Mouse (Mus musculus) spleen, adult 2 months (tissue): ENCODE measurements around the gene Emg1. TPM values are rescaled to one million over a fixed set of nuclear protein-coding genes. Genes with fewer than 3 reads are reported as not detected.

Experiments
- DNase-seq, 2 experiments: peaks; one replicate each; pipeline versions ENCODE4 v3.0.0 to v3.0.0-alpha.2; 2012 to 2021; ENCODE audit warnings: low spot score in 2 of 2, low read depth in 1 of 2
- H3K27ac ChIP-seq: fragments of 200-500 bp; 2 replicates; pipeline ENCODE4 v1.5.1; 2012; ENCODE audit warnings: low read length, inconsistent platforms; ENCODE audit not compliant: insufficient read depth
- H3K27me3 ChIP-seq: fragments of 200-500 bp; 2 replicates; pipeline ENCODE4 v1.6.1; 2012; ENCODE audit warnings: mild to moderate bottlenecking, moderate library complexity, low read length, inconsistent platforms; ENCODE audit not compliant: control insufficient read depth, insufficient read depth
- H3K36me3 ChIP-seq: fragments of 200-500 bp; 2 replicates; pipeline ENCODE4 v1.6.1; 2012; ENCODE audit warnings: mild to moderate bottlenecking, low read length, inconsistent platforms; ENCODE audit not compliant: control insufficient read depth, insufficient read depth
- H3K4me1 ChIP-seq: fragments of 200-500 bp; 2 replicates; pipeline ENCODE4 v1.6.1; 2011; ENCODE audit warnings: inconsistent platforms; ENCODE audit not compliant: control insufficient read depth, insufficient read depth, insufficient read length
- H3K4me3 ChIP-seq: fragments of 200-500 bp; 2 replicates; pipeline ENCODE4 v1.5.1; 2011; ENCODE audit warnings: mild to moderate bottlenecking, inconsistent platforms; ENCODE audit not compliant: insufficient read depth, insufficient read length; ENCODE audit errors: extremely low read depth
- CTCF ChIP-seq: fragments of 200-500 bp; IDR thresholded peaks from 2 replicates; pipeline ENCODE4 v1.5.1; 2011; ENCODE audit warnings: mild to moderate bottlenecking, inconsistent platforms; ENCODE audit not compliant: insufficient read depth, insufficient read length, insufficient replicate concordance; ENCODE audit errors: extremely low read depth
- POLR2A ChIP-seq: fragments of 200-500 bp; IDR thresholded peaks from 2 replicates; pipeline ENCODE4 v1.6.1; 2011; ENCODE audit warnings: low read depth, low read length, inconsistent platforms
- WGBS: fragments of 180-500 bp; shearing (Covaris S2); methylation state at CpG from one replicate; pipeline ENCODE4 v1.1.7; 2018; 5-methylcytosine and 5-hydroxymethylcytosine counted together
- polyA plus RNA-seq: library from polyadenylated mRNA; depleted of rRNA; stranded (reverse); fragments of >200 nt; gene quantifications from 2 replicates; pipeline ENCODE4 v1.2.3, GENCODE M21; 2012; rRNA removed

Emg1 gene
- polyA plus RNA-seq, 1 experiment = 47.9 TPM

DNA sequence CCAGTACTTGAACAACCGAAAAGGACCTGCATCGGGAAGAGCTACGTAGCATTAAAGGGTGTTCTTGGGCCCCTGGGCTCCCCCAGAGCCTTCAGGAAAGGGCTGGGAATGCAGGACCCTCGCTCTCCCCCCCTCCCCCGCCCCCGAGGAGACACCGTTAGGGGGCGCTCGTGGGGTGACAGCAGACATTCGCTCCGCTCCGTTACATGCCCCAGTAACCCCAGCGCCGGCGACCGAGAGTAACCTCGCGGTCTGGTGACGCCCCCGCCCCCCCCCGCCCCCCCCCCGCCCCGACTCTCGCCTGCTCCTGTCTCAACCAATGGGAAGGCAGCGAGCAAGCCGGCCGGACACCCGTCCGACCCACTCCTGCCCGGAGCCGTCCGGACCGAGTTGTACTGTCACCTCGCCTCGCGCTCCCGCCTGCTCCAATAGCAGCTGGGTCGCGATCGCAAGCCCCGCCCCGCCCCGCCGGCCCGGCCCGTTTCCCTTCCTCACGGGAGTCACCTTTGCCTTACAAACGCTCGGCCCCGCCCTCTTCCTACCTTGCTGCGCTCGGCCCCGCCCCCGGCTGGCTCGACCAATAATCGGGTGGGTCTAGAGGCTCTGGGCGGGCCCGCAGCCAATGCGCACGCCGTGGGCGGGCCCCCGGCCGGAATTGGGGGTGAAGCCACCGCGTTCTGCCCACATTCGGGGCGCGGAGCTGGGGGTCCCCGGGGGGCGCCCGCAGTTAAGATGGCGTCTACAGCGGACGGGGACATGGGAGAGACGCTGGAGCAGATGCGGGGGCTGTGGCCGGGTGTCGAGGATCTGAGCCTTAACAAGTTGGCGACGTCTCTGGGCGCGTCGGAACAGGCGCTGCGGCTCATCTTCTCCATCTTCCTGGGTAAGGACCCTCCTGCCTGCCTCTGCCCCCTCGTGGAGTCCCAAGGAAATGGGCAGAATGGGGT, 49.2 kb downstream of the Emg1 start, which contains the start of gene Lpcat3:
TSS of gene Lpcat3 (plus strand) at position 551 of the 947 bp plus-strand sequence.
- Histone ChIP-seq H3K4me3 (peak within 1 kb of the TSS; percentile 94), H3K36me3 (no peaks in the 10 kb centered on the region), H3K27me3 (no peaks in the 10 kb centered on the region), H3K27ac (peak within 1 kb of the TSS; percentile 79), H3K4me1 (peaks cover 2% of the 10 kb centered on the region)
- 1% methylated on average over 84 of the region's 87 CpGs for WGBS
- peak; percentile 96 to 100 for DNase-seq
- TF ChIP-seq CTCF = peak; percentile 77
- TF ChIP-seq POLR2A = peak; percentile 28

DNA sequence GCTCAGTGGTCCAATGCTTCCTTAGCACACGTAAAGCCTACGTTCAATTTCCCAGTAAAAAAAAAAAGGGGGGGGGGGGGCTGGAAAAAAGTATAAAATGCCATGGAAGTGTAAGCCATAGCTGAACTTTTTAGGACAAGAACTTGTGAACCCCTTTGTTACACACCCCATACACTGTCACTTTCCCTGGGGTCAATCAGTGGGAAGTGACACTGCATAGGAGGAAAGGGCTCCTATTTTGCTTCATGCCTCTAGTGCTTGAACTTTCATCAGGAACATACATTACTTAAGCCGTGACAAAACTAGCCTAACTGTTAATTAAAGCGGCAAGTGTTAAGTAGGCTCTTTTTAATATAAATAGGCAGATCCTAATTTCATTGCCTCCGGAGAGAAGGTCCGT, 50.0 kb downstream of the Emg1 start:
- Histone ChIP-seq H3K36me3 (no peaks in the 10 kb centered on the region), H3K4me1 (peaks cover 2% of the 10 kb centered on the region), H3K27me3 (no peaks in the 10 kb centered on the region), H3K4me3 (peak overlapping the region; percentile 94; the same call in 1 of the 2 replicates), H3K27ac (peak overlapping the region; percentile 72)
- no peak for TF ChIP-seq CTCF
- DNase-seq = no peak
- 30% methylated on average over 6 of the region's 6 CpGs for WGBS

DNA sequence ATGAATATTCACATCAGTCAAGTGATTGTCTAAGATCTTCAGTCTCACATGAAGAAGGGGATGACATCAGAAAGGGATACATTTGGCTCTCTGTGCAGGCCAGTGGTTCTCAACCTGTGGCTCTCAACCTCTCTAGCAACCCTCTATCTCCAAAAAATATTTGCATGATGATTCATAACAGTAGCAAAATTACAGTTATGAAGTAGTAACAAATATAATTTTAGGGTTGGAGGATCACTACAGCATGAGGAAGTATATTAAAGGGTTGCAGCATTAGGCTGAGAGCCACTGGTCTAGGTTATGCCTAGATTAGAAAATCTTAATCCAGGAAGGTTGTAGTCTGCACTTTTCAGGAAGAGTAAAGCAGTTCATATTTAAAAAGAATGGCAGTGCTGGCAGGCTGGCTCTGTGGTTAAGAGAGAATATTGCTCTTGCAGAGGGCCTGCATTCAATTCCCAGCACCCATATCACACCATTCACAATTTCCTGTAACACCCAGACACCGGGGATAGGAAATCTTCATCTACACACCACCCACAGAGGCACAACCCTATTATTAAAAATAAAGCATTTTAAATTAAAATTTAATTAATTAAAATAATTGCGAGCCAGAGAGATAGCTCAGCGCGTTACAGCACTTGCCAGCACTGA, 50.7 kb downstream of the Emg1 start:
- Histone ChIP-seq H3K36me3 (no peaks in the 10 kb centered on the region), H3K27ac (no peak overlapping the region), H3K27me3 (no peaks in the 10 kb centered on the region), H3K4me1 (peaks cover 2% of the 10 kb centered on the region), H3K4me3 (no peak overlapping the region)
- TF ChIP-seq POLR2A (no peak), CTCF (no peak)
- no peak for DNase-seq
- WGBS = 94% methylated on average over 4 of the region's 4 CpGs

DNA sequence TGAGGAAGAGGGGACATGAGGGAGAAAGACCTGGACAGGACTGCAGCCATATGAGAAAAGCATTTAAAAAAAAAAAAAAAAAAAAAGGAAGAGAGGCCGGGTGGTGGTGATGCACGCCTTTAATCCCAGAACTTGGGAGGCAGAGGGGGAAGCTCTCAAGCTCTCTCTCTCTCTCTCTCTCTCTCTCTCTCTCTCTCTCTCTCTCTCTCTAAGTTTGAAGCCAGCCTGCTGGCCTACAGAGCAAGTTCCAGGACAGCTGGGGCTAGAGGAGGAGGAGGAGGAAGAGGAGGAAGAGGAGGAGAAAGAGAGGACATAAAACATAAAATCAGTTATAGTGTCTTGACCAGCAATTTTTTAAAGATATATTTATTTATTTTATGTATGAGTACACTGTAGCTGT, 53.9 kb downstream of the Emg1 start:
- WGBS = 76% methylated on average over 2 of the region's 2 CpGs
- Histone ChIP-seq H3K36me3 (no peaks in the 10 kb centered on the region), H3K4me3 (no peak overlapping the region), H3K4me1 (no peaks in the 10 kb centered on the region), H3K27ac (no peak overlapping the region), H3K27me3 (no peaks in the 10 kb centered on the region)
- DNase-seq = no peak
- TF ChIP-seq CTCF (no peak), POLR2A (no peak)

DNA sequence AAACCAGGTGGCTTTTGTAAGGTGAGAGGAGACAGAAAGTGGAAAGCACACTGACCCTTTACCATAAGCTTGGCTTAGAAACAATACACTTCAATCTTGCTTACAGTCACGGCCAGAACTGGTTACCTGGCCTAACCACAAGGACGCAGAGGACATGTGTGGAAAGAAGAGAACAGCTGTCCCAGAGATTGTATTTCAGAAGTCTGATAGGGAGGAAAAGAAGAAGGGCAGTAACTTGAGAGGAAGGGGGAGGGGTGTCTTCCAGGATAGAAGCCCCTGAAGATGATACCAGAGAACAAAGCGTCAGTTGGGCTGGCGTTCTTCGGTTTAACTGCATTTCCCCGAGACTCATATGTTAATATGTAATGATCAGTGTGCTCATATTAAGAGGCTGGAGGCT, 56.1 kb downstream of the Emg1 start:
- Histone ChIP-seq H3K4me1 (no peaks in the 10 kb centered on the region), H3K4me3 (no peak overlapping the region), H3K36me3 (no peaks in the 10 kb centered on the region), H3K27ac (no peak overlapping the region), H3K27me3 (no peaks in the 10 kb centered on the region)
- WGBS = 71% methylated on average over 6 of the region's 6 CpGs
- no peak for DNase-seq
- TF ChIP-seq CTCF (no peak), POLR2A (no peak)

Other genes with a start within 250 kb of the Emg1 start
- 0.68 and 0.95 TPM in 2 replicates for gene Clstn3, start 247.4 kb downstream of the Emg1 start, polyA plus RNA-seq
- 1.3 and 1.5 TPM in 2 replicates for gene C1rl, start 219.1 kb downstream of the Emg1 start, polyA plus RNA-seq
- gene C1ra, start 199.8 kb downstream of the Emg1 start, polyA plus RNA-seq = 17.8 and 20.1 TPM in 2 replicates
- gene C1s1, start 169.8 kb downstream of the Emg1 start, polyA plus RNA-seq = 30.0 and 39.4 TPM in 2 replicates
- gene C1rb, start 141.9 kb downstream of the Emg1 start, polyA plus RNA-seq = 0.05 TPM in 1 of 2 replicates, not detected in the other
- 0.04 and 0.07 TPM in 2 replicates for gene C1s2, start 76.1 kb downstream of the Emg1 start, polyA plus RNA-seq
- gene Lpcat3, start 49.2 kb downstream of the Emg1 start, polyA plus RNA-seq = 65.1 and 70.0 TPM in 2 replicates
- gene Phb2, start 158 bp upstream of the Emg1 start, polyA plus RNA-seq = 96.5 and 103 TPM in 2 replicates
- gene Ptpn6, start 26.5 kb upstream of the Emg1 start, polyA plus RNA-seq = 281 and 332 TPM in 2 replicates
- gene Grcc10, start 29.2 kb upstream of the Emg1 start, polyA plus RNA-seq = 209 and 225 TPM in 2 replicates
- gene Gm45234, start 43.8 kb upstream of the Emg1 start, polyA plus RNA-seq = not detected in 2 replicates
- gene Atn1, start 44.3 kb upstream of the Emg1 start, polyA plus RNA-seq = 37.4 and 41.3 TPM in 2 replicates
- 2.9 and 3.2 TPM in 2 replicates for gene Eno2, start 57.5 kb upstream of the Emg1 start, polyA plus RNA-seq
- 1.2 and 1.8 TPM in 2 replicates for gene Lrrc23, start 67.5 kb upstream of the Emg1 start, polyA plus RNA-seq
- gene Spsb2, start 96.5 kb upstream of the Emg1 start, polyA plus RNA-seq = 10.3 and 13.5 TPM in 2 replicates
- gene Tpi1, start 102.1 kb upstream of the Emg1 start, polyA plus RNA-seq = 74.7 and 89.3 TPM in 2 replicates
- 53.8 and 65.3 TPM in 2 replicates for gene Usp5, start 117.3 kb upstream of the Emg1 start, polyA plus RNA-seq
- 30.4 and 39.0 TPM in 2 replicates for gene Cdca3, start 117.4 kb upstream of the Emg1 start, polyA plus RNA-seq
- gene Gnb3, start 128.1 kb upstream of the Emg1 start, polyA plus RNA-seq = 0.13 and 0.37 TPM in 2 replicates
- gene P3h3, start 145.6 kb upstream of the Emg1 start, polyA plus RNA-seq = 9.3 and 10.8 TPM in 2 replicates
- gene Gpr162, start 151.8 kb upstream of the Emg1 start, polyA plus RNA-seq = 2.7 and 3.0 TPM in 2 replicates
- 34.2 and 35.9 TPM in 2 replicates for gene Cd4, start 176.0 kb upstream of the Emg1 start, polyA plus RNA-seq
- 10.9 and 18.2 TPM in 2 replicates for gene Lag3, start 199.5 kb upstream of the Emg1 start, polyA plus RNA-seq
- gene Ptms, start 207.9 kb upstream of the Emg1 start, polyA plus RNA-seq = 450 and 549 TPM in 2 replicates
- gene Mlf2, start 219.2 kb upstream of the Emg1 start, polyA plus RNA-seq = 125 and 140 TPM in 2 replicates